Mouse (Mus musculus) erythroblast, adult 5-6 weeks (primary cell): ENCODE results near the gene Pitpnm3. TPM values are rescaled to one million over a fixed set of nuclear protein-coding genes. Genes with fewer than 3 reads are reported as not detected.

Experiments used
- total RNA-seq, 2 experiments: library from RNA; stranded (forward) in 1 of 2; stranded (reverse) in 1 of 2; fragments of 150-400 nt in 1 of 2; fragments of 200-764, 138-1000 nt in 1 of 2; gene quantifications; 2 replicates each; pipeline versions ENCODE4 v1.2.3 to v1.2.4; 2015 to 2017; ENCODE audit warnings: low replicate concordance in 2 of 2

Pitpnm3 gene
- total RNA-seq, 2 experiments from 2014 or later = not detected

Other genes with a start within 250 kb of the Pitpnm3 start
- gene Aipl1, start 98.3 kb downstream of the Pitpnm3 start, total RNA-seq (2015; ENCODE audit: low replicate concordance) = 1.5 TPM in 1 of 2 replicates, not detected in the other
- gene Aipl1, start 98.3 kb downstream of the Pitpnm3 start, total RNA-seq (2017; ENCODE audit: low replicate concordance) = not detected in 2 replicates
- 5.6 and 6.5 TPM in 2 replicates for gene Pimreg, start 93.7 kb downstream of the Pitpnm3 start, total RNA-seq (2015; ENCODE audit: low replicate concordance)
- gene Pimreg, start 93.7 kb downstream of the Pitpnm3 start, total RNA-seq (2017; ENCODE audit: low replicate concordance) = 2.0 and 2.2 TPM in 2 replicates
- not detected in 2 replicates for gene Gm43951, start 71.1 kb upstream of the Pitpnm3 start, total RNA-seq (2015; ENCODE audit: low replicate concordance)
- not detected in 2 replicates for gene Gm43951, start 71.1 kb upstream of the Pitpnm3 start, total RNA-seq (2017; ENCODE audit: low replicate concordance)
- gene 4933427D14Rik, start 71.7 kb upstream of the Pitpnm3 start, total RNA-seq (2015; ENCODE audit: low replicate concordance) = 0.84 and 4.2 TPM in 2 replicates
- gene 4933427D14Rik, start 71.7 kb upstream of the Pitpnm3 start, total RNA-seq (2017; ENCODE audit: low replicate concordance) = 5.9 and 8.9 TPM in 2 replicates
- gene Txndc17, start 71.8 kb upstream of the Pitpnm3 start, total RNA-seq (2015; ENCODE audit: low replicate concordance) = 32.5 and 42.6 TPM in 2 replicates
- gene Txndc17, start 71.8 kb upstream of the Pitpnm3 start, total RNA-seq (2017; ENCODE audit: low replicate concordance) = 13.6 and 17.0 TPM in 2 replicates
- 0.77 and 7.7 TPM in 2 replicates for gene Med31, start 79.8 kb upstream of the Pitpnm3 start, total RNA-seq (2015; ENCODE audit: low replicate concordance)
- 4.1 and 6.6 TPM in 2 replicates for gene Med31, start 79.8 kb upstream of the Pitpnm3 start, total RNA-seq (2017; ENCODE audit: low replicate concordance)
- not detected in 2 replicates for gene Slc13a5, start 131.4 kb upstream of the Pitpnm3 start, total RNA-seq (2015; ENCODE audit: low replicate concordance)
- not detected in 2 replicates for gene Slc13a5, start 131.4 kb upstream of the Pitpnm3 start, total RNA-seq (2017; ENCODE audit: low replicate concordance)
- gene Xaf1, start 165.9 kb upstream of the Pitpnm3 start, total RNA-seq (2015; ENCODE audit: low replicate concordance) = 33.0 and 122 TPM in 2 replicates
- 48.7 and 64.9 TPM in 2 replicates for gene Xaf1, start 165.9 kb upstream of the Pitpnm3 start, total RNA-seq (2017; ENCODE audit: low replicate concordance)
- not detected in 2 replicates for gene Fbxo39, start 178.7 kb upstream of the Pitpnm3 start, total RNA-seq (2015; ENCODE audit: low replicate concordance)
- gene Fbxo39, start 178.7 kb upstream of the Pitpnm3 start, total RNA-seq (2017; ENCODE audit: low replicate concordance) = 0.70 and 1.3 TPM in 2 replicates
- gene Tekt1, start 226.7 kb upstream of the Pitpnm3 start, total RNA-seq (2015; ENCODE audit: low replicate concordance) = not detected in 2 replicates
- not detected in 2 replicates for gene Tekt1, start 226.7 kb upstream of the Pitpnm3 start, total RNA-seq (2017; ENCODE audit: low replicate concordance)